Mouse (Mus musculus) layer of hippocampus, adult 9-11 months (tissue): ENCODE measurements around the gene Gprin3.
"Not testable (repeated sequence)": the region's sequence is repeated elsewhere in the genome, so short reads cannot be mapped to it uniquely, and the experiment has no call there.

Source experiments
- DNase-seq: peaks from one replicate; pipeline ENCODE4 v3.0.0; 2022

The Gprin3 gene

DNA sequence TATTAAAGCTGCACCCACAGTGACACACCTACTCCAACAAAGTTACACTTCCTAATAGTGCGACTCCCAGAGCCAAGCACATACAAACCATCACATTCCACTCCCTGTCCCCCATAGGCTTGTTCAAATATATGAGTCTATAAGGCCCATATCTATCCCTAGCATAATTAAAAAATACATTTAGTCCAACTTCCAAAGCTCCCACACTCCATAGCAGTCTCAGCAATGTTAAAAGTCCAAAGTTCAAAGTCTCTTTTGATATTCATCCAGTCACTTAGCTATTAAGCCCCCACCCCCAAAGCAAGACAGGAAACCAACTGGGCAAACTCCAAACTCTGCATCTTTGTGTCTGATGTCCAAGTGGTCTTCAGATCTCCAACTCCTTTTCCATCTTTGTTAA, 84.9 kb downstream of the Gprin3 start:
- no peak for DNase-seq

DNA sequence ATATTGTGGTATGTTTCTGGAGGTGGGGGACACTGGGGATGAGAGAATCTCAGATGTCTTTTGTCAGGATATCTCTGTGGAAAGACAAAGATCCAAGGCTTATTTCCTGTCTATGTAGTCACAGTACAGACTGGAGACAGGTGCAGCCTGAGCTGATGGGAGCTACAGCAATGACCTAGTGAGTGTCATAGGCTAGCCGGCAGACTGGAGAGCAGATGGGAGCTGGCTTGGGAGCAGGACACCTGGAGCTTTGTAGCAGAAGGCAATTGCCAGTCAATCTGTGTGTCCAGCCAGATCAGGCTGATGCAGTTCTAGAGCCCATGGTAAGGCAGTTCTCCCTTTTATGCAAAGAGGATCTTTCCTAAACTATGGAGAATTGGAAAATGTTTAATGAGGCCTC, 97.8 kb downstream of the Gprin3 start:
- DNase-seq, result no peak

DNA sequence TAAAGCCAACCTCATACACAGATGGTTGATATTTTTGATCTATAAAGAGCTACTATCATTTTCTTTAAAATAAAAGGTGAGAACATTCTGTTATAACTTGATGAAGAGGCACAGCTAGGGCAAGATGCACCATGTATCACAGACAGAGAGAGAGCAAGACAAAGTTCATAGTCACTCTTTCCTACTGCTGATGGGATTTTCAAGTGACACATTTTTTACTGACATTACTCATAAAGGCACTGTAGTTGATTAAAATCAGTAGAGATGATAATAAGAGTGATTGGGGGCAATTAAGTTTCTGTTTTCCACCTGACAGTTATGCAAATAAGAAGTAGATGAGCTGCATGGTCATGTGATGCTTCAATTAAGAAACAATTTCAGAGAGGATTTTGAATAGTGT, 110.2 kb downstream of the Gprin3 start:
- no peak for DNase-seq

DNA sequence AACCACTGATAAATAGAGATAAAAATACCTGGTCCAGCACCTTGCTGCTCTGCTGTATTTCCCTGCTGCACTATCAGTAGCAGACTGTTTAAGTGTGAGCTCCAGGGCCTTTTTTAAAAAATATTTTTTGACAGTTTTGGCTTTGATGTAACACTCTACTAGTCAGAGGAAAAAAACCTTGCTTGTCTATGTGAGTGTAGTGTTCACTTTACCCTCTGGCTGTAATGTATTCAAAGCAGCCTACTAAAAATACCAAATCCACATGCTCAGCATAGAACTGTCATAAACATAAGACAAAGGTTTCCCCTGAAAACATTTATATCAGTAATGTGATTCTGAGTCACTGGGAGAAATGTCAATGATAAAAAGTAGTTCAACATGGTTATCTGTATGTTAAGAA, 111.0 kb downstream of the Gprin3 start:
- DNase-seq, result no peak

DNA sequence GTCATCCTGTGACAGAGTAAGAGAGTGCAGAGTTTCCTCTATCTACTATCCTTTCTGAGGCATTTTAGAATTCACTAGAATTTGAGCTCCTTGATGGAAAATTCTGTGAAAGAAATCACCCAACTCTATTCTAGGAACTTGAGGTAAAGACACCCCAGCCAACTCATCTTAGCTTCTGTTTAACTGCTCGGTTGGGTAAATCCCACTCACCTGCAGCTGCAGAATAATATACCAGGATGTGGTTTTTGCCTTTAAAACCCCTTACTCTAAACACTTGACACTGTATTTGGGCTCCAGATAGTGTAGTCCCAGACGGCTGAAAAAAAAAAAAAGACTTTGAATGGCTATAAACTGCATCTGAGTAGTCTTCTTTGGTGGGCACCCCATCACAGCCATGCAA, 112.9 kb downstream of the Gprin3 start:
- DNase-seq, result no peak

DNA sequence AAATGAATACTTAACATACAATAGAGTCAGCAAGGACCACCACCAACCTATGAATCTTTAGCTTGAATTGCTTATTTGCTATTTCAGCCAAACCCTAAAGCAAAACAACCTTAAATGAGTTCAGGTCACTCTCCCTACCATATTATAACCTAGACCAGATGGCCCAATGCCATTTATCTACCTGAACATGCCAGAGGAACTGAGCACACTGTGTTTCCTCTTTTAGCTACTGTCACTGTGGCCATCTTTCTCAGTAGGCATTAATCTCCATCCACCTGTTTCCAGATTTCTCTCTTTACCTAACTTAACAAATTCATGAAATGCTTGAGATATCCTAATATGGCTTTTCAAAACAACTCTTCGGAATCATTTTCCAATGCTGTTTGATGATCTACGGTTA, 114.9 kb downstream of the Gprin3 start:
- DNase-seq, result no peak

DNA sequence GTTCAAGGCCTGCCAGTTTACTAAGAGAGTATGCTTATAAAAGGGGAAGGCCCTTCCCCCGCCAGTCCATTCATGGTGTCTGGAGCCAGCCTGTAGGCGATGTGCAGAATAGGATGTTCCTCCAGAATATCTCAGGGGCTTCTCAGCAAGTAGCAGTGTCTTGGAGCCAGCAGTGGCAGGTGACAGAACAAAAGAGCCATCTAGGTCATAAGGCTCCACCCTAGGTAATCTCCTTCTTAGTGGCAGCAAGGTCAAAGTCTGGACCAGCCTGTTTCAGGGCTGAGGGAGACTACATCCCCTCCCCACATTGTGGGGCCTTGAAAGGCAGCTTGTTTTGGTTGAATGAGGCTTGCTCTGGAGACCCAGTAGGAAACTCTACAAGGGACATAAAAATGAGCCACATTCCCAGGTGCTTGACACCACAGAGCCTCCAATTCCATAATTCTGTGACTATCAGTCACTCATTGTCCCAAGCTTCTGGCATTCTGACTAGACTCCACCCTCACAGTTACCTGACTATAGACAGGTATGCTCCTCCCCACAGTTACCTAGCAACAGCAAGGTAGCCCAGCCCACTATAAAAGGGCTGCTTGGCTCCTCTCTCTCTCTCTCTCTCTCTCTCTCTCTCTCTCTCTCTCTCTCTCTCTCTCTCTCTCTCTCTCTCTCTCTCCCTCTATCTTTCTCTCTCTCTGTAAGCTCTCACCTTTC, 121.7 kb downstream of the Gprin3 start:
- not testable (repeated sequence) for DNase-seq

DNA sequence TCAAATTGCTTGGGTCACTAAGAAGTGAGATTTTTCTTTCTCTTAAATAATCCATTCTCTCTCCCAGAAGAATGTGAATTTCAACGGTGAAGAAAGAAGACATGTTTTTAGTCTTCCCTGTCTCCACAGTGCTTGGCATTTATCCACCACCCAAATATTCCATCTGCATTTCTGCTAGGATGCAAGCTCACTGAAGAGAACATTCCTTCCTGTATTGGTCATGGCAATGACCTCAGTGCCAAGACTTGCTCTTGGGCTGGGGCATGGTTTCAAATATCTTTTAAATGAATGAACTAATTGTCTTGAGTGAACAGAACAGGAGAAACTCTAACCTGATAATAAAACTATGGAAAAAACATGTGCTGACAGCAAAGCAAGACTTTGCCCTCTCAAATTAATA, 123.1 kb downstream of the Gprin3 start:
- DNase-seq, result no peak
